Mouse (Mus musculus) cortical plate, adult 2 months (tissue): ENCODE measurements around the gene Itpk1.

ENCODE experiments used
- CTCF ChIP-seq: fragments of 200-500 bp; IDR thresholded peaks from 2 replicates; pipeline ENCODE4 v1.5.1; 2011; ENCODE audit warnings: mild to moderate bottlenecking, control low read depth, low read length; ENCODE audit not compliant: insufficient read depth; ENCODE audit errors: extremely low read depth
- POLR2A ChIP-seq: fragments of 200-500 bp; IDR thresholded peaks from 2 replicates; pipeline ENCODE4 v1.6.1; 2011; ENCODE audit warnings: mild to moderate bottlenecking, low read length, control low read depth; ENCODE audit not compliant: insufficient read depth; ENCODE audit errors: extremely low read depth

DNA sequence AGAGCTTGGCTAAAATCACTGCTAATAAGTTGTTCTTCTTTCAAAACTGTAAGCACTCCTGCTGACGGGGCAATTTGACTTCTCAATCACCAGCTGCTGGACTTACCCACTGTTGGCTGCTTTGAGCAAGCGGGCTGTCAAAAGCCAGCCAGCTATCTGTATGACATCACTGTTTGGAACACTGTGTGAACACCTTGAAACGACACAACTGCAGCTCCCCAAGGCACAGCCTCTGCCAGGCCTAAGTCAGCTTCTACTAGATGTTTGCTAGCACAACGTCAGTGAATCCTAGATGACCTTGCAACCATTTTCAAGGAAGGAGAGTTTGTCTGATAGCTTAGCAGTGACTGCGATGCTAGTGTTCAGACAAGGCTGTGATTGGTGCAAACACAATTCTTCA is 34.4 kb upstream of the Itpk1 start:
- TF ChIP-seq CTCF (no peak), POLR2A (no peak)
